Mouse (Mus musculus) thymus, adult 2 months (tissue): ENCODE measurements at regions not wholly inside any gene's neighbourhood (a gene's known extent, or its start where the extent isn't known, plus 50 kb on each side); places are given as distances from the start of the nearest gene placed in this dataset.

ENCODE experiments used
- DNase-seq: peaks from one replicate; pipeline ENCODE4 v3.0.0; 2021
- H3K27ac ChIP-seq: fragments of 200-500 bp; 2 replicates; pipeline ENCODE4 v1.5.1; 2012; ENCODE audit warnings: low read length, control low read depth; ENCODE audit not compliant: control insufficient read depth, insufficient read depth
- H3K27me3 ChIP-seq: fragments of 200-500 bp; 2 replicates; pipeline ENCODE4 v1.6.1; 2012; ENCODE audit warnings: mild to moderate bottlenecking, low read length, moderate library complexity, mixed read lengths; ENCODE audit not compliant: control insufficient read depth, insufficient read depth
- H3K36me3 ChIP-seq: fragments of 200-500 bp; 2 replicates; pipeline ENCODE4 v1.6.1; 2012; ENCODE audit warnings: mild to moderate bottlenecking, low read length, moderate library complexity; ENCODE audit not compliant: control insufficient read depth, insufficient read depth
- H3K4me1 ChIP-seq: fragments of 200-500 bp; replicated peaks from 2 replicates; pipeline ENCODE4 v1.6.1; 2012; ENCODE audit warnings: low read length; ENCODE audit not compliant: control insufficient read depth, insufficient read depth
- H3K4me3 ChIP-seq: fragments of 200-500 bp; 2 replicates; pipeline ENCODE4 v1.5.1; 2012; ENCODE audit warnings: mild to moderate bottlenecking, low read length, control low read depth, moderate library complexity; ENCODE audit not compliant: control insufficient read depth, insufficient read depth
- CTCF ChIP-seq: fragments of 200-500 bp; IDR thresholded peaks from 2 replicates; pipeline ENCODE4 v1.5.1; 2012; ENCODE audit warnings: mild to moderate bottlenecking, control low read depth, low read length, moderate library complexity, borderline replicate concordance; ENCODE audit not compliant: control insufficient read depth, poor library complexity, insufficient read depth; ENCODE audit errors: extremely low read depth
- POLR2A ChIP-seq: fragments of 200-500 bp; IDR thresholded peaks from 2 replicates; pipeline ENCODE4 v1.6.1; 2012; ENCODE audit warnings: mild to moderate bottlenecking, low read length, control low read depth, moderate library complexity; ENCODE audit not compliant: control insufficient read depth, poor library complexity, insufficient read depth; ENCODE audit errors: extremely low read depth
- WGBS: fragments of 180-500 bp; shearing (Covaris S2); methylation state at CpG from one replicate; pipeline ENCODE4 v1.1.7; 2018; 5-methylcytosine and 5-hydroxymethylcytosine counted together

DNA sequence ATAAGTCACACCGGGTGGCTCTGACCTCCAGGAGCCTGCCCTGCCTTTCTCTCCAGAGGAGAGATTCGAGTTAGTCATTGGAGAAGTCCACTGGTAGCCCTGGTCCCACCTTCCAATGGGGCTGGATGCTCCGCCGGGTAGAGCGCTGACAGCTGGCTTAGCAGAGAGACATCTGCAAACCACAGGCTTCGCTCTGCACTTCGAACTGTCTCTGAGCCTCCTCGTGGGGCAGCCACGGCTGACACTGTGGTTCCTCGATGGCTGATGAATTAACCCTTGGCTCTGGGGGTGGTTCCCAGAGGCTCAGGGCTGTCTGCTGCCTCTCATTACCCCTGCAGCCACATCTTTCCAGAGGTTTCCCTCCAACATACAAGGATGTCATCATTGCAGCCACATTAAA, 211.9 kb downstream of the Cdc5l start:
- Histone ChIP-seq H3K4me1 (peaks cover 31% of the 10 kb centered on the region), H3K27me3 (no peaks in the 10 kb centered on the region), H3K27ac (no peak overlapping the region), H3K36me3 (no peaks in the 10 kb centered on the region), H3K4me3 (no peak overlapping the region)
- no peak for DNase-seq
- WGBS = 25% methylated on average over 10 of the region's 10 CpGs
- TF ChIP-seq POLR2A = no peak
- no peak for TF ChIP-seq CTCF

GRCm38 (mm10) chr17:45217126-45217525, 216.4 kb downstream of the Cdc5l start:
- WGBS = 22% methylated on average over 5 of the region's 5 CpGs
- H3K4me3 ChIP-seq = no peak overlapping the region
- DNase-seq = no peak
- peaks cover 29% of the 10 kb centered on the region for H3K4me1 ChIP-seq
- H3K27me3 ChIP-seq = no peaks in the 10 kb centered on the region
- H3K36me3 ChIP-seq = no peaks in the 10 kb centered on the region
- TF ChIP-seq POLR2A (no peak), CTCF (no peak)
- H3K27ac ChIP-seq = no peak overlapping the region

DNA sequence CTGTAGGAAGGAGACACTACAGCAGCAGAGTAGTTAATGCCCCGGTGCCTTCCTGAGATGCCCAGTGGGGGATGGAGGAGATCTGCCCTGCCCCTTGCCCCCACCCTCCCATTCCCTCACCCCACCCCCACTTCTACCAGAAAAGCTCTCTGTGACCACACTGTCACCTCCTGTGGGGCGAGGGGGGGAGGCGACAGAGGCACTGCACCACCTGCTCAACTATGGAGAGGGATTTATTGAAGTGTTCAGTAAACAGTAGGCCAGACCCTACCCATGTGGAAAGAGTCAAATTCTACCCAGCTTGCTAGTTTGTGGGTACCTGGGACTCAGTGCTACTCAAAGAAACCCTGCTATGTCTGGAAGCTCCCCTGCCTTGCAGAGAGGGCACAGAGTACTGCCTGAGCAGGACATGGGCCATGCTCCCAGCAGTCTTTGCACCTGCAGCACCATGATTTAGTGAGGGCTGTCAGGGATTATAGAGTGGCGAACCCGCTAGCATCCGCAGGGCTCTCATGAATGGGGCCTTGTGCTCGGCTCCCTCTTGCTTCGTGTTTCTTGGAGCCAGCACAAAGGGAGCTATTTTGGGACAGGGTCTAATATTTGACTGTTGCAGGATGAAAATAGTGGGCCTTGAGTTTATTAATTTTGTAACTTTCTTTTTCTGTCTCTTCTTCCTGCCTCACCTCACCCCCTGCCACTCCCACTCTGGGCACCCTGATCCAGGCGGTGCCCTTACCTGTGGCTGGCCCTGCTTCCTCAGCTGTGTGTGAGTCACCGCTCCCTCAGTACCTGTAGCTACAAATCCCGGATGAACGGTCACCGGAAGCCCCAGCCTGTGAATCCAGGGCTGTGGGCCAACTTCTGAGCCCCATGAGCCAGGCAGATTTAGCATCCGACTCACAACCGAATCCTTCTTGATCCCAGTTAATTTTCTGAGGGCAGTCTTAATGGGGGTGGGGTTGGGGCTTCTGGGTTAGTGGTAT, 218.2 kb downstream of the Cdc5l start:
- no peaks in the 10 kb centered on the region for H3K27me3 ChIP-seq
- H3K4me1 ChIP-seq = peaks cover 22% of the 10 kb centered on the region
- 74% methylated on average over 15 of the region's 15 CpGs for whole genome bisulfite sequencing
- no peak for TF ChIP-seq CTCF
- no peak for TF ChIP-seq POLR2A
- no peaks in the 10 kb centered on the region for H3K36me3 ChIP-seq
- DNase-seq = no peak
- H3K4me3 ChIP-seq = no peak overlapping the region
- H3K27ac ChIP-seq = no peak overlapping the region

GRCm38 (mm10) chr17:45210984-45211383, 222.6 kb downstream of the Cdc5l start:
- peak; percentile 21 for DNase-seq
- TF ChIP-seq CTCF = no peak
- TF ChIP-seq POLR2A = no peak

GRCm38 (mm10) chr17:45209387-45209663, 224.2 kb downstream of the Cdc5l start:
- no peak overlapping the region for H3K4me3 ChIP-seq
- H3K36me3 ChIP-seq = no peaks in the 10 kb centered on the region
- 88% methylated on average over 3 of the region's 3 CpGs for whole genome bisulfite sequencing

More at GRCm38 (mm10) chr17:45210984-45211383, 222.6 kb downstream of the Cdc5l start:
- Histone ChIP-seq H3K4me1 (peaks cover 10% of the 10 kb centered on the region), H3K36me3 (no peaks in the 10 kb centered on the region), H3K4me3 (no peak overlapping the region), H3K27me3 (no peaks in the 10 kb centered on the region), H3K27ac (no peak overlapping the region)
- 99% methylated on average over 2 of the region's 2 CpGs for WGBS

GRCm38 (mm10) chr17:45208596-45209386, 224.7 kb downstream of the Cdc5l start:
- no peak overlapping the region for H3K4me3 ChIP-seq
- no peak overlapping the region for H3K27ac ChIP-seq
- no peaks in the 10 kb centered on the region for H3K36me3 ChIP-seq
- WGBS = 92% methylated on average over 14 of the region's 14 CpGs
- no peak for DNase-seq
- no peaks in the 10 kb centered on the region for H3K27me3 ChIP-seq
- H3K4me1 ChIP-seq = no peaks in the 10 kb centered on the region
- TF ChIP-seq POLR2A (no peak), CTCF (no peak)

More at GRCm38 (mm10) chr17:45209387-45209663, 224.2 kb downstream of the Cdc5l start:
- no peak overlapping the region for H3K27ac ChIP-seq
- TF ChIP-seq CTCF = no peak
- no peak for TF ChIP-seq POLR2A
- DNase-seq = no peak
- H3K4me1 ChIP-seq = no peaks in the 10 kb centered on the region
- H3K27me3 ChIP-seq = no peaks in the 10 kb centered on the region

GRCm38 (mm10) chr17:45195779-45196178, 237.8 kb downstream of the Cdc5l start:
- Histone ChIP-seq H3K27ac (no peak overlapping the region), H3K36me3 (no peaks in the 10 kb centered on the region), H3K4me3 (no peak overlapping the region), H3K4me1 (no peaks in the 10 kb centered on the region), H3K27me3 (no peaks in the 10 kb centered on the region)
- 96% methylated on average over 6 of the region's 6 CpGs for WGBS
- TF ChIP-seq CTCF (no peak), POLR2A (no peak)
- DNase-seq = no peak
